Mouse (Mus musculus): ENCODE data around the gene Cad. TPM values are rescaled to one million over a fixed set of nuclear protein-coding genes. Genes with fewer than 3 reads are reported as not detected.

Cad gene
- polyA plus RNA-seq, 1 experiment from 2014 or later = 42.7 TPM

DNA sequence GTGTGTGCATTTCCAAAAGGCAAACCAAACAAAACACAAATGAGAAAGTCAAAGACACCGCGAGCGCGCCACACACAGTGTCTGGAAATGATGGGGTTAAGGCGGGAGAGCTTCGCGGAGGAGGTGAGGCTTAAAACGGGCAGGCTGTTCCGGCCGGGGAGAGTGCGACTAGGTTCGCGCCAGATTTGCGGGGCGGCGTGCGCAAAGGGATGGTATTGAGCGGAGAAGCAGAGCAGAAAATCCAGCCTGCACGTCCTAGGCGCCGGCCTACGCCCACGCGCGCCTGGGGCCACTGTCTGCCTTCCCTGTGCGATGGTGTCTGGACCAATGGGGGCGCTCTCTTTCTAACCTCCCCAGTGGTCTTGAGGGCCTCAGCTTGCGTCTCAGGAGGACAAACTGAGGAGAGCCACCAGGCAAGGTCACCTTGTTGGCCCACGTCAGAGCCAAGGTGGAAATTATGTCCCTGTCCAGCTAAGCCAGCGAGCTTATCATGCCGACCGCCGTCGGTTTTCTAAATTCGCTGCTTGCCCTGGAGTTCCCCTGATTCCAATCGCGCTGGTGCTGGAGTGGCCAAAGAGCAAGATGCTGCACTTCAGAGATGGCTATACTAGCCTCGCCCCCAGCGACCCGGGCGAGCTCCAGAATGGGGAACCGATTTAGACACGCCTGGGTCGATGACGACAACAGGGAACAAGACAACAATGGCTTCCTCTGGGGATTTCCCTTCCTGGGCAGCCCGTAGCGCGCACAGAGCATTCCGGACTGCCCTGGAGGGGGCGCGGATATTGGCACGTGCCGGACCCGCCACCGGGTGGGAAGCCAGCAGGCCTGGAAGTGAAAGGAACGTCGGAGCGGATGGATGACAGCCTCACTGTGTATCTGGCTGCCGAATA is 40.5 kb downstream of the Cad start:
- no peak for DNase-seq (ENCODE audit: low spot score)
- H3K27ac ChIP-seq = peak overlapping the region; percentile 67
- WGBS = under 1% methylated on average over 59 of the region's 59 CpGs

GRCm38 (mm10) chr5:31095711-31096480 is 41.3 kb downstream of the Cad start:
- peaks cover 38% of the 10 kb centered on the region for H3K4me1 ChIP-seq
- H3K27ac ChIP-seq = peak overlapping the region; percentile 67
- no peak for DNase-seq (ENCODE audit: low spot score)
- H3K36me3 ChIP-seq = no peaks in the 10 kb centered on the region
- 30% methylated on average over 11 of the region's 11 CpGs for whole genome bisulfite sequencing
- H3K27me3 ChIP-seq (ENCODE audit: insufficient read depth, poor library complexity, severe bottlenecking) = peaks cover 89% of the 10 kb centered on the region
- peak overlapping the region; percentile 54 for H3K4me3 ChIP-seq
- H3K9me3 ChIP-seq = no peaks in the 10 kb centered on the region

More for the DNA sequence above, 40.5 kb downstream of the Cad start:
- H3K27me3 ChIP-seq (ENCODE audit: insufficient read depth, poor library complexity, severe bottlenecking) = peaks cover 98% of the 10 kb centered on the region
- peak overlapping the region; percentile 54 for H3K4me3 ChIP-seq
- H3K4me1 ChIP-seq = peaks cover 38% of the 10 kb centered on the region
- no peaks in the 10 kb centered on the region for H3K36me3 ChIP-seq
- no peaks in the 10 kb centered on the region for H3K9me3 ChIP-seq

GRCm38 (mm10) chr5:31105814-31106335 is 51.3 kb downstream of the Cad start, which contains the start of gene Dnajc5g:
Dnajc5g (plus strand) TSS chr5:31106285.
- Histone ChIP-seq H3K27ac (no peak within 1 kb of the TSS), H3K36me3 (no peaks in the 10 kb centered on the region), H3K4me3 (no peak within 1 kb of the TSS), H3K4me1 (no peaks in the 10 kb centered on the region), H3K27me3 (ENCODE audit: insufficient read depth, poor library complexity, severe bottlenecking) (peaks cover 6% of the 10 kb centered on the region), H3K9me3 (no peaks in the 10 kb centered on the region)
- DNase-seq (ENCODE audit: low spot score) = no peak
- 80% methylated on average over 9 of the region's 9 CpGs for WGBS

- no peak for DNase-seq (ENCODE audit: low spot score)
- no peak within 1 kb of the TSS for H3K4me3 ChIP-seq
- H3K9me3 ChIP-seq = no peaks in the 10 kb centered on the region
- peaks cover 6% of the 10 kb centered on the region for H3K27me3 ChIP-seq (ENCODE audit: insufficient read depth, poor library complexity, severe bottlenecking)
- H3K27ac ChIP-seq = no peak within 1 kb of the TSS
- no peaks in the 10 kb centered on the region for H3K36me3 ChIP-seq
- WGBS = 86% methylated on average over 18 of the region's 18 CpGs
- no peaks in the 10 kb centered on the region for H3K4me1 ChIP-seq
Observed at GRCm38 (mm10) chr5:31108000-31108490, 53.5 kb downstream of the Cad start, which contains the start of gene Slc30a3. Slc30a3 (minus strand) TSS chr5:31108237.

- Histone ChIP-seq H3K27ac (no peak overlapping the region), H3K9me3 (no peaks in the 10 kb centered on the region), H3K27me3 (ENCODE audit: insufficient read depth, poor library complexity, severe bottlenecking) (peaks cover 6% of the 10 kb centered on the region), H3K4me3 (no peak overlapping the region), H3K36me3 (no peaks in the 10 kb centered on the region), H3K4me1 (no peaks in the 10 kb centered on the region)
- DNase-seq (ENCODE audit: low spot score) = no peak
- 30% methylated on average over 7 of the region's 7 CpGs for WGBS
Observed at GRCm38 (mm10) chr5:31110781-31111180, 56.2 kb downstream of the Cad start.

GRCm38 (mm10) chr5:31116354-31116753 is 61.8 kb downstream of the Cad start, which contains the start of gene Trim54:
Trim54 (plus strand) TSS chr5:31116712.
- peak within 1 kb of the TSS; percentile 86 for H3K27ac ChIP-seq
- H3K36me3 ChIP-seq = no peaks in the 10 kb centered on the region
- H3K9me3 ChIP-seq = no peaks in the 10 kb centered on the region
- no peak for DNase-seq (ENCODE audit: low spot score)
- no peaks in the 10 kb centered on the region for H3K27me3 ChIP-seq (ENCODE audit: insufficient read depth, poor library complexity, severe bottlenecking)
- 18% methylated on average over 3 of the region's 3 CpGs for WGBS
- H3K4me3 ChIP-seq = peak within 1 kb of the TSS; percentile 57
- H3K4me1 ChIP-seq = peaks cover 10% of the 10 kb centered on the region

- 12% methylated on average over 10 of the region's 10 CpGs for WGBS
- H3K27ac ChIP-seq = peak overlapping the region; percentile 86
- peak overlapping the region; percentile 57 for H3K4me3 ChIP-seq
- no peak for DNase-seq (ENCODE audit: low spot score)
- H3K27me3 ChIP-seq (ENCODE audit: insufficient read depth, poor library complexity, severe bottlenecking) = no peaks in the 10 kb centered on the region
- H3K9me3 ChIP-seq = no peaks in the 10 kb centered on the region
- H3K36me3 ChIP-seq = no peaks in the 10 kb centered on the region
- peaks cover 10% of the 10 kb centered on the region for H3K4me1 ChIP-seq
Observed at GRCm38 (mm10) chr5:31116912-31117311, 62.3 kb downstream of the Cad start.

DNA sequence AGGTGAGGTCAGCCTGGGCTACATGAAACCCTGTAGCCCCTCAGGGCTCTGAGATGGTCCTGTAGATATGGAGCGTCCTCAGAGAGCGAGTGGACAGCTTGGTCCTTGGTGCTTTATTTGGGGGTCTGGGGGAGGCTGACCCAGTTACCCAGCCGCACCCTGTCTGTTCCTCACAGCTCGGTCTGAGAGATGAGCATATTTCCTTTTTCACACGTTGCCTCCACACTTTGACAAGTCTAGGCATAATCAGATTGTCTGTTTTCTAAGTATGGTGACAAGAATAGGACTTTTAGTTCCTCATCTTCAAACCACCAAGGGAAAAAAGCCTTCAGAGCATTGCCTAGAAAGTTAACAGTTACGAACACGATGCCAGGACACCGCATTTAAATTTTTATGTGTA is 66.5 kb downstream of the Cad start:
- H3K36me3 ChIP-seq = no peaks in the 10 kb centered on the region
- DNase-seq (ENCODE audit: low spot score) = no peak
- WGBS = 77% methylated on average over 8 of the region's 8 CpGs
- H3K4me1 ChIP-seq = peaks cover 9% of the 10 kb centered on the region
- H3K27me3 ChIP-seq (ENCODE audit: insufficient read depth, poor library complexity, severe bottlenecking) = no peaks in the 10 kb centered on the region
- H3K27ac ChIP-seq = no peak overlapping the region
- H3K4me3 ChIP-seq = no peak overlapping the region
- no peaks in the 10 kb centered on the region for H3K9me3 ChIP-seq

- Histone ChIP-seq H3K36me3 (no peaks in the 10 kb centered on the region), H3K27ac (no peak overlapping the region), H3K9me3 (no peaks in the 10 kb centered on the region), H3K4me3 (no peak overlapping the region), H3K4me1 (no peaks in the 10 kb centered on the region), H3K27me3 (ENCODE audit: insufficient read depth, poor library complexity, severe bottlenecking) (no peaks in the 10 kb centered on the region)
- DNase-seq (ENCODE audit: low spot score) = no peak
- 49% methylated on average over 2 of the region's 2 CpGs for WGBS
Observed at GRCm38 (mm10) chr5:31123481-31123880, 68.9 kb downstream of the Cad start.

DNA sequence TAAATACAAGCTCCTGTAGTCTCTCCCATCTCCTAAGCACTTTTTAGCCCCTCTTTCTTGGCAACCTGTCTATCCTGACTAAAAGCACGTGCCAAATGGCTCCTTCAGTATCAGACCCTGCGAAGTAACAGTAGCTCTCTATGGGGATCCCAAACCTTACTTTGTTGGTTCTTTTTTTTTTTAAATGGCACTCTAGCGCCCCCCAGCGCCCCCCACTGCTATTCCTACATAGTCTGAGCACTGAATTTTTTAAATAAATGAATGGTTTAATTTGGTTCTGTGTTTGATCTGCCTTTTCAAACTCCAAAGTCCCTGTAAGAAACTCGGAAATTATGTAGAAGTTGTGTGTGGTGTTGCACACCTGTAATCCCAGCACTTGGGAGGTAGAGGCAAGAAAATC is 71.5 kb downstream of the Cad start:
- no peak overlapping the region for H3K4me3 ChIP-seq
- H3K27me3 ChIP-seq (ENCODE audit: insufficient read depth, poor library complexity, severe bottlenecking) = no peaks in the 10 kb centered on the region
- DNase-seq (ENCODE audit: low spot score) = no peak
- H3K27ac ChIP-seq = no peak overlapping the region
- 34% methylated on average over 5 of the region's 5 CpGs for WGBS
- peaks cover 5% of the 10 kb centered on the region for H3K36me3 ChIP-seq
- H3K9me3 ChIP-seq = no peaks in the 10 kb centered on the region
- H3K4me1 ChIP-seq = no peaks in the 10 kb centered on the region

All from heart, embryonic 10.5 days (tissue).